Mouse (Mus musculus): ENCODE data around the gene Il11ra1. TPM values are rescaled to one million over a fixed set of nuclear protein-coding genes. Genes with fewer than 3 reads are reported as not detected.

The Il11ra1 gene
- polyA plus RNA-seq, 1 experiment from 2014 or later = 111 TPM

DNA sequence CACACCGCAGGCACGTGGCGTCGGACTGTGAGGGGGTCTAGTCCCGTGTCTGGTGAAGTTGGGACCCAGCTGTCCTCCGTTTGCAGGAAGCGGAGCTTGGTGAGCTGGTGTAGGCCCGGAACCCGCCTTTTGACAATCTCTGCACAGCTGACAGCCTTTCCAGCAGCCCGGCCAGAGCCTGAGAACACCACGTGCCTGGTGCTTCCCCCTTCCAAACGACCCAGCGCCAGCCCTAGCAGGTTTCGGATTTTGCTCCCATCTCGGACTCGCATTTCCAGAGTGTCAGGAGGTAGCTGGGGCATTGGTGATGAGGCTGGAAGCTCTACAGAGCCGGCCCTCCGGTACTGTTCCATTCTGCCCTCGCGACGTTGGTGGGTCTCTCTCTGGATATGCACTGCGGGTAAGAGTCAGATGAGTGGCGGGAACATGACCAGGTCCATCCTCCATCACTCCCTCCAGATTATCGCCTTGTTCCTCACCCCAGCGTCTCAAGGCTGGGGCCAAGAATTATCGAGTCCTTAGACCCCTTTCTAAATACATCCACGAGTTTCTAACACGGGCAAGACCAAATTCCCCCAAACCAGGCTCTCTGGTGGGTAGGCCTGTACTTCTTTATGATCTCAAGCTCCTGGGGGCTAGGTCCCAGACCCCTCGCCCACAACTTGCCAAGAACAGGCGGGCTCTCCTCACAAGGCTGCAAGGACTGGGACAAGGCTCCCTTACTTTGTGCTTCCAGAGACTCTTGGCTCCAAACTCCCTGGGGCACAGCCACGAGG, 12.8 kb downstream of the Il11ra1 start:
- peaks cover 19% of the 10 kb centered on the region for H3K4me1 ChIP-seq (replicated peaks; ENCODE audit: control insufficient read depth, insufficient read depth, low read length)
- WGBS = 26% methylated on average over 31 of the region's 31 CpGs
- no peaks in the 10 kb centered on the region for H3K9me3 ChIP-seq (ENCODE audit: control insufficient read depth, low read length)
- peak overlapping the region; percentile 95 for H3K4me2 ChIP-seq (ENCODE audit: low read depth, low read length)
- ATAC-seq (ENCODE audit: low read depth) = 0 out of 2 replicates have a peak, but pooled peaks have one; percentile 2
- peak overlapping the region; percentile 50 for H3K27ac ChIP-seq (ENCODE audit: low read length)
- peak overlapping the region; percentile 64 for H3K4me3 ChIP-seq (ENCODE audit: low read length)
- peak overlapping the region; percentile 84 for H3K9ac ChIP-seq (ENCODE audit: low read length)
- no peaks in the 10 kb centered on the region for H3K27me3 ChIP-seq (ENCODE audit: control insufficient read depth, insufficient read depth, low read depth, low read length)
- H3K36me3 ChIP-seq (ENCODE audit: control insufficient read depth, insufficient read depth, low read length) = peaks cover 9% of the 10 kb centered on the region; the same call in 1 of the 2 replicates

- Histone ChIP-seq H3K4me1 (replicated peaks; ENCODE audit: control insufficient read depth, insufficient read depth, low read length) (peaks cover 16% of the 10 kb centered on the region), H3K27me3 (ENCODE audit: control insufficient read depth, insufficient read depth, low read depth, low read length) (no peaks in the 10 kb centered on the region), H3K4me2 (ENCODE audit: low read depth, low read length) (peak within 1 kb of the TSS; percentile 95), H3K4me3 (ENCODE audit: low read length) (peak within 1 kb of the TSS; percentile 64), H3K9ac (ENCODE audit: low read length) (peak within 1 kb of the TSS; percentile 84), H3K9me3 (ENCODE audit: control insufficient read depth, low read length) (no peaks in the 10 kb centered on the region), H3K36me3 (ENCODE audit: control insufficient read depth, insufficient read depth, low read length) (peaks cover 15% of the 10 kb centered on the region; the same call in 1 of the 2 replicates), H3K27ac (ENCODE audit: low read length) (peak within 1 kb of the TSS; percentile 50)
- under 1% methylated on average over 61 of the region's 61 CpGs for WGBS
- peak; percentile 79 for ATAC-seq (ENCODE audit: low read depth)
Measured at GRCm38 (mm10) chr4:41713197-41714067, 13.6 kb downstream of the Il11ra1 start, which contains the start of gene Rpp25l. Gene Rpp25l, minus strand, starts transcription at chr4:41713534.

GRCm38 (mm10) chr4:41714276-41714675, 14.5 kb downstream of the Il11ra1 start:
- Histone ChIP-seq H3K4me2 (ENCODE audit: low read depth, low read length) (peak overlapping the region; percentile 95), H3K4me3 (ENCODE audit: low read length) (peak overlapping the region; percentile 64; the same call in 1 of the 2 replicates), H3K4me1 (replicated peaks; ENCODE audit: control insufficient read depth, insufficient read depth, low read length) (peaks cover 16% of the 10 kb centered on the region), H3K9ac (ENCODE audit: low read length) (peak overlapping the region; percentile 84; the same call in 1 of the 2 replicates), H3K36me3 (ENCODE audit: control insufficient read depth, insufficient read depth, low read length) (peaks cover 16% of the 10 kb centered on the region; the same call in 1 of the 2 replicates), H3K27ac (ENCODE audit: low read length) (no peak overlapping the region), H3K27me3 (ENCODE audit: control insufficient read depth, insufficient read depth, low read depth, low read length) (no peaks in the 10 kb centered on the region), H3K9me3 (ENCODE audit: control insufficient read depth, low read length) (no peaks in the 10 kb centered on the region)
- 0 out of 2 replicates have a peak, but pooled peaks have one; percentile 28 for ATAC-seq (ENCODE audit: low read depth)
- 16% methylated on average over 8 of the region's 8 CpGs for WGBS

DNA sequence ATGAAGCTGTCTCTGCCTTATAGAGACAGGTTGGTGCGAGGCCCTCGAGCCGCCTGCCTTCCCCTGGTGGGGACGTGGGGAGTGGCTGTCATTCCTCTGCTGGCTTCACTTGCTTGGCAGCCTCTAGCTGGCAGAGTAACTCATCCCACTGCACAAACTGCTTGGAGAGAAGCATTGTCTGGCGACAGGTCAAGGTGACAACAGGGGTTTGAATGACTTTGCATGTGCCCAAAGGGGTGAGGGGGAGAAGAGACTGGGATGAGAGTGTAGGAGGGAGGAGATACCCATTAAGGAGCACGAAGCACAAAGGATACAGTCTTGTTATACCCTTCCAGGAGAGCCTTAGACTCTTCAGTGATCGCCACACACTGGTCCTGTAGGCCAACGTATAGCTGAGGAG, 15.3 kb downstream of the Il11ra1 start:
- no peak for ATAC-seq (ENCODE audit: low read depth)
- H3K4me1 ChIP-seq (replicated peaks; ENCODE audit: control insufficient read depth, insufficient read depth, low read length) = peaks cover 16% of the 10 kb centered on the region
- no peak overlapping the region for H3K9ac ChIP-seq (ENCODE audit: low read length)
- WGBS = 73% methylated on average over 8 of the region's 8 CpGs
- H3K36me3 ChIP-seq (ENCODE audit: control insufficient read depth, insufficient read depth, low read length) = peaks cover 16% of the 10 kb centered on the region; the same call in 1 of the 2 replicates
- H3K4me3 ChIP-seq (ENCODE audit: low read length) = no peak overlapping the region
- no peaks in the 10 kb centered on the region for H3K9me3 ChIP-seq (ENCODE audit: control insufficient read depth, low read length)
- H3K27me3 ChIP-seq (ENCODE audit: control insufficient read depth, insufficient read depth, low read depth, low read length) = no peaks in the 10 kb centered on the region
- H3K27ac ChIP-seq (ENCODE audit: low read length) = no peak overlapping the region
- H3K4me2 ChIP-seq (ENCODE audit: low read depth, low read length) = no peak overlapping the region

DNA sequence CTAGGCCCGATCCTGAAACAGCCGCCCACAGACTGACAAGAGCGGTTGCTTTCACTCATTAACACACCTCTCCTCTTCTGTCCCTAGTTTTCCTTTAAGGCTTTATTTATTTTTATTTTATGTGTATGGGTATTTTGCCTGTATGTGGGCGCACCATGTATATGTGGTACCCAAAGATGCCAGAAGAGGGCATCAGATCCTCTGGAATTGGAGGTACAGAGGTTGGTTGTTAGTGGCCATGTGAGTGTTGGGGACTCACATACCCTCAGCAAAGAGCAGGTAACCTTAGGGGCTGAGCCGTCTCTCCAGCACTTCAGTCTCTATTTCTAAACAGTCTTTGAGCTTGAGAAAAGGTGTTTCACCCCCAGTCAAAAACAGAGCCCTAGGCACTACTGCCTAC, 15.8 kb downstream of the Il11ra1 start:
- no peak overlapping the region for H3K4me3 ChIP-seq (ENCODE audit: low read length)
- 84% methylated on average over 5 of the region's 5 CpGs for WGBS
- H3K27me3 ChIP-seq (ENCODE audit: control insufficient read depth, insufficient read depth, low read depth, low read length) = no peaks in the 10 kb centered on the region
- H3K27ac ChIP-seq (ENCODE audit: low read length) = no peak overlapping the region
- peaks cover 16% of the 10 kb centered on the region for H3K4me1 ChIP-seq (replicated peaks; ENCODE audit: control insufficient read depth, insufficient read depth, low read length)
- ATAC-seq (ENCODE audit: low read depth) = no peak
- no peaks in the 10 kb centered on the region for H3K9me3 ChIP-seq (ENCODE audit: control insufficient read depth, low read length)
- H3K9ac ChIP-seq (ENCODE audit: low read length) = no peak overlapping the region
- no peak overlapping the region for H3K4me2 ChIP-seq (ENCODE audit: low read depth, low read length)
- peaks cover 16% of the 10 kb centered on the region; the same call in 1 of the 2 replicates for H3K36me3 ChIP-seq (ENCODE audit: control insufficient read depth, insufficient read depth, low read length)

GRCm38 (mm10) chr4:41716834-41717233, 17.0 kb downstream of the Il11ra1 start:
- H3K9ac ChIP-seq (ENCODE audit: low read length) = no peak overlapping the region
- no peak for ATAC-seq (ENCODE audit: low read depth)
- H3K9me3 ChIP-seq (ENCODE audit: control insufficient read depth, low read length) = no peaks in the 10 kb centered on the region
- H3K4me3 ChIP-seq (ENCODE audit: low read length) = no peak overlapping the region
- peaks cover 9% of the 10 kb centered on the region; the same call in 1 of the 2 replicates for H3K36me3 ChIP-seq (ENCODE audit: control insufficient read depth, insufficient read depth, low read length)
- WGBS = 71% methylated on average over 6 of the region's 6 CpGs
- H3K4me2 ChIP-seq (ENCODE audit: low read depth, low read length) = no peak overlapping the region
- no peaks in the 10 kb centered on the region for H3K27me3 ChIP-seq (ENCODE audit: control insufficient read depth, insufficient read depth, low read depth, low read length)
- H3K4me1 ChIP-seq (replicated peaks; ENCODE audit: control insufficient read depth, insufficient read depth, low read length) = peaks cover 13% of the 10 kb centered on the region
- no peak overlapping the region for H3K27ac ChIP-seq (ENCODE audit: low read length)

GRCm38 (mm10) chr4:41722918-41723351, 23.1 kb downstream of the Il11ra1 start, which contains the start of gene Dctn3:
Gene Dctn3, minus strand, starts transcription at chr4:41723170.
- Histone ChIP-seq H3K9ac (ENCODE audit: low read length) (peak within 1 kb of the TSS; percentile 85), H3K36me3 (ENCODE audit: control insufficient read depth, insufficient read depth, low read length) (peaks cover 5% of the 10 kb centered on the region; the same call in 1 of the 2 replicates)
- ATAC-seq (ENCODE audit: low read depth) = peak; percentile 98

GRCm38 (mm10) chr4:41726826-41727621, 27.2 kb downstream of the Il11ra1 start:
- no peaks in the 10 kb centered on the region for H3K9me3 ChIP-seq (ENCODE audit: control insufficient read depth, low read length)
- H3K9ac ChIP-seq (ENCODE audit: low read length) = no peak overlapping the region
- H3K36me3 ChIP-seq (ENCODE audit: control insufficient read depth, insufficient read depth, low read length) = no peaks in the 10 kb centered on the region
- 16% methylated on average over 20 of the region's 20 CpGs for WGBS
- ATAC-seq (ENCODE audit: low read depth) = no peak
- H3K27me3 ChIP-seq (ENCODE audit: control insufficient read depth, insufficient read depth, low read depth, low read length) = peaks cover 77% of the 10 kb centered on the region
- no peak overlapping the region for H3K4me3 ChIP-seq (ENCODE audit: low read length)
- H3K27ac ChIP-seq (ENCODE audit: low read length) = no peak overlapping the region
- no peak overlapping the region for H3K4me2 ChIP-seq (ENCODE audit: low read depth, low read length)
- H3K4me1 ChIP-seq (replicated peaks; ENCODE audit: control insufficient read depth, insufficient read depth, low read length) = peaks cover 7% of the 10 kb centered on the region

More at GRCm38 (mm10) chr4:41722918-41723351, 23.1 kb downstream of the Il11ra1 start, which contains the start of gene Dctn3:
- Histone ChIP-seq H3K9me3 (ENCODE audit: control insufficient read depth, low read length) (no peaks in the 10 kb centered on the region), H3K27me3 (ENCODE audit: control insufficient read depth, insufficient read depth, low read depth, low read length) (peaks cover 42% of the 10 kb centered on the region), H3K4me3 (ENCODE audit: low read length) (peak within 1 kb of the TSS; percentile 79), H3K27ac (ENCODE audit: low read length) (no peak within 1 kb of the TSS), H3K4me1 (replicated peaks; ENCODE audit: control insufficient read depth, insufficient read depth, low read length) (peaks cover 9% of the 10 kb centered on the region), H3K4me2 (ENCODE audit: low read depth, low read length) (peak within 1 kb of the TSS; percentile 90)
- WGBS = under 1% methylated on average over 27 of the region's 27 CpGs

All from lung, embryonic 16.5 days (tissue).